Mouse (Mus musculus): ENCODE data around the gene Ubap1l. TPM values are rescaled to one million over a fixed set of nuclear protein-coding genes. Genes with fewer than 3 reads are reported as not detected.

The Ubap1l gene
- polyA plus RNA-seq, 1 experiment, result 0.43 TPM

DNA sequence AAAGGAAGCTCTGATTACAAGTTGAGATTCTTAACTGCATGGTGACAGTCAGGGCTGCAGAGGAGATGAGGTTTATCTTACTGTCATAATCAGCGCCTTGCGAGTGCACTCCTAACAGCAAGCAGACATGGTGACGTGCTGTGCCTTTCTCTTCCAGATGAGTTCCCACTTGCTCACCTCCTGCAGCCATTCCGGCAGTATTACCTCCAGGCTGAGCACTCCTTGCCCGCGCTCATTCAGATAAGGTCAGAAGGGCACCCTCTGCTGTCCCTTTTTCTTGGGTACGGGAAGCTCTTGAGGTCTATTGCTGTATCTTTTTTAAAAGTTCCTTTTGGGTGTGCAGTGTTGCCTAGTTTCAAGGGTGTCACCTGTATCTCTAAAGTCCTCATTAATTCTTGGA is 4.3 kb upstream of the Ubap1l start:
- Histone ChIP-seq H3K36me3 (ENCODE audit: control insufficient read depth, insufficient read depth, low read length) (peaks cover 42% of the 10 kb centered on the region), H3K4me1 (ENCODE audit: control insufficient read depth, insufficient read depth, insufficient read length, low read length) (no peaks in the 10 kb centered on the region), H3K4me3 (ENCODE audit: low read depth, low read length) (no peak overlapping the region), H3K27me3 (ENCODE audit: control insufficient read depth, insufficient read depth, low read length) (no peaks in the 10 kb centered on the region), H3K27ac (ENCODE audit: insufficient read depth, low read depth, low read length) (no peak overlapping the region)
- TF ChIP-seq CTCF (IDR thresholded peaks at IDR 0.05; ENCODE audit: extremely low read depth, insufficient read length, insufficient replicate concordance, low read depth, low read length) (no peak), POLR2A (IDR thresholded peaks at IDR 0.05; ENCODE audit: low read depth, low read length) (no peak)
- 85% methylated on average over 7 of the region's 7 CpGs for WGBS

DNA sequence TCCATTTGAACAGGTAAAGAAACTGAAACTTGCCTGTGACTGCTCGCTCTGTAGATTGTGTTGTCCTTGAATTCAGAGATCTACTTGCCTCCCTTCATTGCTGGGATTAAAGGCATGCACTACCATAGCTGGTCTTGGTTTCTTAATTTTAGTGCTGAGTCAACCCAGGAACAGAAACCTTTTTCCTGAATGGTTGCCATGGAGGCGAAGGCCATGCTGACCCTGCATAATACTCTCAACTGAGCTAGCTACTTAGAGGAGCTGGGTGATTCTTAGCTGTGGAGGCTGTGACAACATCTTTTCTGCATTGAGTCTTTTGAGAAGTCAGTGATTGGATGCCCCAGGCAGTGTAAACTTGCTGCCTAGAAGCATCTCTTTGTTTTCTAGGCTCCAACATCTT is 3.9 kb upstream of the Ubap1l start:
- TF ChIP-seq CTCF (IDR thresholded peaks at IDR 0.05; ENCODE audit: extremely low read depth, insufficient read length, insufficient replicate concordance, low read depth, low read length) (no peak), POLR2A (IDR thresholded peaks at IDR 0.05; ENCODE audit: low read depth, low read length) (no peak)
- Histone ChIP-seq H3K4me1 (ENCODE audit: control insufficient read depth, insufficient read depth, insufficient read length, low read length) (no peaks in the 10 kb centered on the region), H3K27ac (ENCODE audit: insufficient read depth, low read depth, low read length) (no peak overlapping the region), H3K36me3 (ENCODE audit: control insufficient read depth, insufficient read depth, low read length) (peaks cover 42% of the 10 kb centered on the region), H3K27me3 (ENCODE audit: control insufficient read depth, insufficient read depth, low read length) (no peaks in the 10 kb centered on the region), H3K4me3 (ENCODE audit: low read depth, low read length) (no peak overlapping the region)
- 85% methylated on average over 2 of the region's 2 CpGs for WGBS

DNA sequence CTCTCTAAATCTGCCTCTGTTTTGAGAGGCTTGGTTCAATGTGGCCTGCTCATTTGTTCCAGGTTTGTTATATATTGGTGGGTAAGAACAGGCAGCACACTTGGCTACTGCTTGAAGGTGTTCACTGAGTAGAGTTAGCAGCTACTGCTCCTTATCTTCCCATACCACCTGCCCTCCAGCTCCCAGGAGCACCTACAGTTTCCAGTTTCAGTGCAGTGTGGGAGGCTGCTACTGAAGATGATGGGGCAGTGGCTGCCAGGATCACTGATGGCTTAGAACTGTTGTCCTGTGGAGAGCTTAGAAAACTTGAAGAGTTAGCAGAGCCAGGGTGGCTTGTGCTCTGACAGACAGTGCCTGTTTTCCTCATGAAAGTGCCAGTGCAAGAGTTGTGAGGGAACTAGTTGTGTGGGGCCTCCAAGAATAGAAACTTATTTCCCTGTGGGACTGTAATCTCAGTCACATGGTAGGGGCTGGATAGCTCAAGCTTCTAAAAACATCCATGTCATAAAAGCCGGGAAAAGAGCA is 1.8 kb upstream of the Ubap1l start:
- Histone ChIP-seq H3K36me3 (ENCODE audit: control insufficient read depth, insufficient read depth, low read length) (peaks cover 41% of the 10 kb centered on the region), H3K27me3 (ENCODE audit: control insufficient read depth, insufficient read depth, low read length) (no peaks in the 10 kb centered on the region), H3K4me3 (ENCODE audit: low read depth, low read length) (no peak overlapping the region), H3K4me1 (ENCODE audit: control insufficient read depth, insufficient read depth, insufficient read length, low read length) (no peaks in the 10 kb centered on the region), H3K27ac (ENCODE audit: insufficient read depth, low read depth, low read length) (no peak overlapping the region)
- TF ChIP-seq CTCF (IDR thresholded peaks at IDR 0.05; ENCODE audit: extremely low read depth, insufficient read length, insufficient replicate concordance, low read depth, low read length) (no peak), POLR2A (IDR thresholded peaks at IDR 0.05; ENCODE audit: low read depth, low read length) (no peak)
- 51% methylated on average over 1 of the region's 1 CpGs for WGBS

DNA sequence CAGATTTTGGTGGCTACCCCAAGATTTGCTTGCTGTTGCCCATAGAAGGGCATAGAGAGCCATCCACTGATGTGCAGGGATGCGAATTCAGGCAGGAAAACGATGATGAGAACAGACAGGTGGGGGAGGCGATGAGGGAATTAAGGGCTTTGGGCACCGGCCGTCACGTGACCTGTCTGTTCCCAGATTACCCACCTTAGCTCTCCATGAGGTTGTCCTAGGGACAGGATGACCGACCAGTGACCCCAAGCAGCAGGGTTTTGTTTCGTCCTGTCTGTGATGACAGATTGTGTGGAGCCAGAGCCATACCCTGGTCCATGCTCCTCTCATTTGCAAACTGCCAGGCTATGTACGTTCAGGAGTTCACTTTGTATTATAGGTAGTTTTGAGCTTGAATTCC is 2.8 kb downstream of the Ubap1l start:
- H3K27ac ChIP-seq (ENCODE audit: insufficient read depth, low read depth, low read length), result no peak overlapping the region
- H3K36me3 ChIP-seq (ENCODE audit: control insufficient read depth, insufficient read depth, low read length), result peaks cover 14% of the 10 kb centered on the region
- 83% methylated on average over 9 of the region's 9 CpGs for WGBS
- TF ChIP-seq POLR2A (IDR thresholded peaks at IDR 0.05; ENCODE audit: low read depth, low read length), result no peak
- TF ChIP-seq CTCF (IDR thresholded peaks at IDR 0.05; ENCODE audit: extremely low read depth, insufficient read length, insufficient replicate concordance, low read depth, low read length), result no peak
- H3K27me3 ChIP-seq (ENCODE audit: control insufficient read depth, insufficient read depth, low read length), result no peaks in the 10 kb centered on the region
- no peaks in the 10 kb centered on the region for H3K4me1 ChIP-seq (ENCODE audit: control insufficient read depth, insufficient read depth, insufficient read length, low read length)
- H3K4me3 ChIP-seq (ENCODE audit: low read depth, low read length), result no peak overlapping the region

DNA sequence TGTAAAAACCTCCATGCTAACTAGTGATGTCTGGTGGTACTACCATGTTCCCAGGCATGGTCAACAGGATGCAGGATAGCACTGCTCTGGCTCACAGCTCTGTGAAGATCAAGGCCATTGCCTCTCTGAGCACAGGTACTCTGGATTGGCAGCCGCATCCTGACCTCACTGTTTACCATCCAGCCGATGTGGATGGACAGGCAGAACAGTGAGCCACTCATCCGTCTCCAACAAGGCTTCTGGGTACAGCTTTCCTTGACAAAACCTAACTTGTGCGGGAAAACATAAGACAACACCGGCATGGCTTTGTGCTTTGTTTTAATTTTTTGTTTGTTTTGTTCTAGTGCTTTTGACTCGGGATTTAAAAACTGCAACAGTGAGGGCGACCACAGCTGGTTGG is 4.9 kb downstream of the Ubap1l start:
- TF ChIP-seq POLR2A (IDR thresholded peaks at IDR 0.05; ENCODE audit: low read depth, low read length) (no peak), CTCF (IDR thresholded peaks at IDR 0.05; ENCODE audit: extremely low read depth, insufficient read length, insufficient replicate concordance, low read depth, low read length) (no peak)
- no peak overlapping the region for H3K27ac ChIP-seq (ENCODE audit: insufficient read depth, low read depth, low read length)
- no peaks in the 10 kb centered on the region for H3K27me3 ChIP-seq (ENCODE audit: control insufficient read depth, insufficient read depth, low read length)
- H3K4me1 ChIP-seq (ENCODE audit: control insufficient read depth, insufficient read depth, insufficient read length, low read length), result no peaks in the 10 kb centered on the region
- H3K36me3 ChIP-seq (ENCODE audit: control insufficient read depth, insufficient read depth, low read length), result peaks cover 2% of the 10 kb centered on the region; the same call in 1 of the 2 replicates
- no peak overlapping the region for H3K4me3 ChIP-seq (ENCODE audit: low read depth, low read length)
- 87% methylated on average over 7 of the region's 7 CpGs for WGBS

DNA sequence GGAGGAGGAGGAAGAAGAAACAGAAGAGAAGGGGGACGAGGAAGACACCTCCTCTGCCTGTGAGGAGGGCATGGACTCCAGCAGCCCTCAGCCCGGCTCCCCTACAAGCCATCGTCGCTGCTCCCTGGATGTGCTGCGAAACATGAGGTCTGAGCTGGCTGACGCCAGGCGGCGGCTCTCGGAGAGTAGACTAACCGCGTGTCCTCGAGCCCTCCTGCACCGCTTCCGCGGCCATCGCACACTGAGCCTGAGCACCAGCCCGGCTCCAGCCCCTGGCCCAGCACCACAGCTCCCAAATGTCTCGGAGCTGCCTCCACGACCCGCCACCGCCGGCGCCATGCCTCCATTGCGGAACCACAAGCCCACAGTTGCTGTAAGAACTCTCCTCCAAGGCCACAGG is 10.9 kb downstream of the Ubap1l start:
- WGBS, result 91% methylated on average over 24 of the region's 24 CpGs
- Histone ChIP-seq H3K27me3 (ENCODE audit: control insufficient read depth, insufficient read depth, low read length) (no peaks in the 10 kb centered on the region), H3K4me1 (ENCODE audit: control insufficient read depth, insufficient read depth, insufficient read length, low read length) (no peaks in the 10 kb centered on the region), H3K4me3 (ENCODE audit: low read depth, low read length) (no peak overlapping the region), H3K27ac (ENCODE audit: insufficient read depth, low read depth, low read length) (no peak overlapping the region), H3K36me3 (ENCODE audit: control insufficient read depth, insufficient read depth, low read length) (peaks cover 2% of the 10 kb centered on the region; the same call in 1 of the 2 replicates)
- TF ChIP-seq POLR2A (IDR thresholded peaks at IDR 0.05; ENCODE audit: low read depth, low read length) (no peak), CTCF (IDR thresholded peaks at IDR 0.05; ENCODE audit: extremely low read depth, insufficient read length, insufficient replicate concordance, low read depth, low read length) (no peak)

DNA sequence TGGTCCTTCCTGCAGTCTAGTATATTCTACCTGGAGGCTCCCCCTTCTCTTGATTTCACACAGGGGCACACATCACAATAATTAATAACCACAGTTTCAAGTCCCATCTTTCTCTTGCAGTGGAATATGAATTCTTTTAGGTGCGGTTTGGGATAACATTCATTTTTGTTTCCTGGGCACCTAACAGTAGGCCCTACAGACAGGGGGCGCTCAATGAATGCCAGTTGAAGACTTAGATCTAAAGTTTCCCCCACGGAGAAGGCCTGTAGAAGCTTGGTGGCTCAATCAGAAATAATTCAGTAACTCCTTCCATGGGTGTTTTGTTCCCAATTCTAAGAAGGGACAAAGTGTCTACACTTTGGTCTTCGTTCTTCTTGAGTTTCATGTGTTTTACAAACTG is 11.6 kb downstream of the Ubap1l start:
- Histone ChIP-seq H3K36me3 (ENCODE audit: control insufficient read depth, insufficient read depth, low read length) (peaks cover 2% of the 10 kb centered on the region; the same call in 1 of the 2 replicates), H3K27ac (ENCODE audit: insufficient read depth, low read depth, low read length) (no peak overlapping the region), H3K4me1 (ENCODE audit: control insufficient read depth, insufficient read depth, insufficient read length, low read length) (no peaks in the 10 kb centered on the region), H3K27me3 (ENCODE audit: control insufficient read depth, insufficient read depth, low read length) (no peaks in the 10 kb centered on the region), H3K4me3 (ENCODE audit: low read depth, low read length) (no peak overlapping the region)
- no peak for TF ChIP-seq CTCF (IDR thresholded peaks at IDR 0.05; ENCODE audit: extremely low read depth, insufficient read length, insufficient replicate concordance, low read depth, low read length)
- no peak for TF ChIP-seq POLR2A (IDR thresholded peaks at IDR 0.05; ENCODE audit: low read depth, low read length)
- WGBS, result 61% methylated on average over 4 of the region's 4 CpGs
